Mouse (Mus musculus) cerebellum, adult 11 months (tissue): ENCODE measurements around the gene Olfr1555-ps1.
"Not testable (repeated sequence)": the region's sequence is repeated elsewhere in the genome, so short reads cannot be mapped to it uniquely, and the experiment has no call there.

Experiments used
- DNase-seq: peaks from one replicate; pipeline ENCODE4 v3.0.0; 2022

Olfr1555-ps1 gene

DNA sequence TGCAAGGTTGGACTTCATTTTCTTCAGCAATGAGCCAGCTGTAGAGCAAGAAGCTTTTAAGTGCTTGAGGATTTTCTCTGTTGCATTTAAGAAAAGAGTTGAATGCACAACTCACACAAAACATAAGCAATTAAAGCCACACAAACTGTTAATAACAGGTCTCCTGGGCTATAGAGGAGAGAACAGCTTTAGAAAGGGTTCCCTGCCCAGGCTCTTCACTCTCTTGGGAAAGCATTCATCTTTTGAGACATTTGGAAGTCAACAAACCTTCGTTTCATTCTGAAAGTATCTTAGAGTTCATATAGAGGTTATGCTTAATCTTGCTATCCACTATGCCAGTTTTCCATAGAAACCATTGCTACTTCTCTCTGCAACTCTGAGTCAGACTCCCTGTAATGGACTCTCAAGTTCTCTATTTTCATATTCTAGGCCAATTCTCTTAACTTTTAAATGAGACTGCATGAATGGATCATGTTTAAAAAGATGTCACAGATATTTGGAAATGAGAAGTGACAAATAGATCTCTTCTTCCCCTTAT, at the start of gene Olfr1555-ps1:
TSS of gene Olfr1555-ps1 (minus strand) at position 51 of the 538 bp plus-strand sequence.
- DNase-seq: not testable (repeated sequence)

DNA sequence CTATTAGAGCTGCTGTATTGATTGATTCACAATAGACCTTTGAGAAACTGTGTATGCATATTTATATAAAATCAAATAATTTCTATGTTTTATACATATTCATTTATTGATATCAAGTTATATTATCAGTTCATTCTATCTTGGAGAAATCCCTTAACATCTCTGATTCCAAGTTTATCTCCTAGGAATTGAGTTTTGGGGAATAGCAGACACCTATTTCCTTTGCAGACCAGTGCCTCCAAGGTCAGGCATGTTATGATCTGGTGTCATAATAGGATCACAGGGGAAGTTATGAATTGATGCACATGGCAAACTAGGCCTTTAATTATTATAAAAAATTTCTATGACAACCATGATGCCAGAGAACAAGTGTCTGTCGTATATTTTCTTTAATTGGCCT, 30.4 kb upstream of the Olfr1555-ps1 start, which contains the start of gene Olfr1431:
TSS of gene Olfr1431 (plus strand) at position 301 of the 400 bp plus-strand sequence.
- DNase-seq: no peak

DNA sequence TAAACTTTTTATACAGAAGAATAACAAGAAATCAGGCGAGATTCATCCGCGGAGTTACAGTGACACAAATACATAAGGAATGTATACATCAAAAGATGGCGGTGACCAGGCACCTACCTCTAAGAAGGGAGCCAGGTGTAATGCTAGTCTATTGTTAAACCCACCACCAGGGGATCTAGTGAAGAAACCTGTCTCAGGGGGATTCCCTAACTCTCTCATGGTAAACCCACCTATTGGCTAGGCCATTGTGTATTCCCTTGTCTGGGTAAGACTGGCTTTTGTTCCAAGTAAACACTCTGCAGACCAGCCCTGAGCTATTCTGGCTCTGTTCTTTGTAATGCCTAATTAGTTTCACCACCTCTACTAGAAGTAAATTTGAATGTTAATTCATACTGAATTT, 29.2 kb upstream of the Olfr1555-ps1 start:
- not testable (repeated sequence) for DNase-seq

DNA sequence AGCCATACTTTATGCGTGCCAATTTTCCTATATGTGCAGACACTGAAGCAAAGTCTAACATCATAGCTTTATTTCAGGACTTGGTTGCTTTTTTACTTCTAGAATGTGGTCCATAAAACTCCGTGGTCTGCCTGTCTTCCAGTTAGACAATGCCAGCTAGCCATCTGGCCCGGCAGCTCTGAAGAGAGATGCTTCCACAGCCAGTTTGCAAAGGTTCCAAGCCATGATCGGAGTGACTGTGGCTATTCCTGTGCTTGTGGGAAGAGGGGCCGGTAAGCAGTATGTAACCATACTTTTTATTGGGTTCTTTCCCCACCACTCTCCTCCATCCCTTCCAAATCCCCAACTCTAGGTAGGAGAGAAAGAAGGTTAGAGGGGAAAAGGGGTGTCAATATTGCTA, 5.5 kb upstream of the Olfr1555-ps1 start:
- DNase-seq: not testable (repeated sequence)

DNA sequence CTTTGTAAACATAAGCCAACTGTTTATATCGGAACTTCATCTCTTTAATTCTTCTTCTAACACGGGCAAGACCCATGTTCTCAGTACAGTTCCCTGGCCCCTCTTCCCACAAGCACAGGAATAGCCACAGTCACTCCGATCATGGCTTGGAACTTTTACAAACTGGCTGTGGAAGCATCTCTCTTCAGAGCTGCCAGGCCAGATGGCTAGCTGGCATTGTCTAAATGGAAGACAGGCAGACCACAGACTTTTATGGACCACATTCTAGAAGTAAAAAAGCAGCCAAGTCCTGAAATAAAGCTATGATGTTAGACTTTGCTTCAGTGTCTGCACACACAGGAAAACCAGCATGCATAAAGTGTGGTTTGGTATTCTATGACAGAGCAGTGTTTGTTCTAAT, 24.5 kb downstream of the Olfr1555-ps1 start:
- no peak for DNase-seq

DNA sequence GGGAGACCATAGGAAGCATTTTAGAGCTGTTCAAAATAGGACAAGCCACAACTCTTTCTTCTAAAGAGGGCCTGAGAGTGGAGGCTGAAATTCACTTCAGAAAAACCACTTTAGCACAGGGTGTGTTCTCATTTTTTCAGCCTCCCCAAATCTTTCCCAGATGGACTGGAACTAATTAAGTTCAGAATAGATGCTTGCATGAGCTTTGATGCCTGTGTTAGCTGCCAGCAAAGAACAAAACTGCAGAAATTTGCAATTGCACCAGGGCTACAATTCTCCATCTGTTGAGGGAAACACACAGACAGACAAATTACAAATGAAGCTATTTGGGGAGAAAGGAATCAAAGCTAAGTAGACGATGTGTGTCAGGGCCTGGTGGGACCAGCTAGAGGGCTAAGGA, 26.6 kb downstream of the Olfr1555-ps1 start:
- no peak for DNase-seq

DNA sequence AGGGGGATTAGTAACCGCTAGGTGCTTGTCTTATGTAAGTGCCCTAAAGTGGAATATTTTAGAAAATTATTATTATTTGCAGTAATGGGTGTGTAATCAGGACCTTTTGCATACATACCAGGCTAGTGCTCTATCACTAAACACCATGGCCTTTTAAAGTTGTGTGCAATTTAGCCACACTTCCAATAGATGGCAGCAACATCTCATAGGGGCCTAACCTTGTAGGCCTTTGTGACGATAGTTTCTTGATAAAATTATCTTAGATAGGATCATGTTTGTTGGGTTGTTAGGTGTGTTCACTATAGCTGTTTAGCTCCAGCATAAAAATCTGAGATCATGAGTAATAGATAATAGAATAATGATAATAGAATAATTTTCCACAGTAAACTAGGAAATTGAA, 35.6 kb downstream of the Olfr1555-ps1 start:
- DNase-seq: no peak

DNA sequence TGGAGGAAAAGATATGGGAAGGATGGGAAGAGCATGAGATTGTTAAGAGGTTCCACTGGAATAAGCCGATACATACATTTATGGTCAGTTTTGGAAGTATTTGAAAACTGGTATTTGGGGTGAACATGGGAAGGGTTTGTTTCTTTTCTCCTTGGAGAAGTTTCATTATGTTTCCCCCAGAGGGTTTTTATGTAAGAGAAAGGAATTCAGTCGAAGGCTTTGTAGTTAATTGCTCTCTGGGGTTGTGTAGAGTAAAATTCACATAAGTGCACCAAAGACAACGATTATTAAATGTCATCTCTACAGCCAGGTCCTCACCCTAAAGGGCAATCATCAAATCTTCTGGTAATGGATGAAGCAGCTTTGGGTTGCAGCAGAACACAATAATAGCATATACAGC, 46.8 kb downstream of the Olfr1555-ps1 start, which contains the start of gene Olfr76:
TSS of gene Olfr76 (minus strand) at position 101 of the 400 bp plus-strand sequence.
- DNase-seq: no peak

DNA sequence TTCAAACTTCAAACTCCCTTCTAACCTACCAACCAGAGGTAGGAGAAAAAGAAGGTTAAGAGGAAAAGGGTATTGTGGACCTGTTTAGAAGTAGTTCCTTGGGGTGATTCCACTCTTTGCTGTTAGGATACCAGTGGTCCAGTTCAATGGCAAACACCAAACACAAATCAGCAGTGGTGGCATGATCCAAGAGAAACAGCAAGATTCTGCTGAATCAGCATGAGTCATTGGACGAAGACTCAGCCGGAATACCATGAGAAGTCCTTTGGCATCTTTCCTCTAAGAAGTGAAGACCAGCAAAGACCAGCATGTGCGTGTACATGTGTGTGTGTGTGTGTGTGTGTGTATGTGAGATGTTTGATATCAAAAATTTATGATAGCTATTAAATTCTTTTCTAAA, 53.4 kb downstream of the Olfr1555-ps1 start:
- no peak for DNase-seq

DNA sequence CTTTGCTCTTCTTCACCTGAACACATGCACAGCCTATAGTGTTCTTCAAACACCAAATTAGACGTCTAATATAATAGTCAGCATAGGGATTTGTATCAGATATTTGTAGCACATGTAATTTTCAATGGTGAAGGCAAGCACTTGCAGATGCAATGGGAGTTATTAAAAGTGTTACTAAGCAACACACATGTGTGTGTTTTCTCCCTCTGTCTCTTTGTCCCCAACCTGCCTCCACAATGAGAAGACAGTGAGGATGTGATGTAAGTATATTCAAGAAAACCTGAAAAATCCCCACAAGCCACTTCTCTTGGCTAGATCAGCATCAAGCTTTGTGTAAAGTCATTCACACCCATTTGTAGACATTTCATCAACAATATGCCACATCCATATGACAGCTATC, 54.1 kb downstream of the Olfr1555-ps1 start, which contains the start of gene Olfr1428:
TSS of gene Olfr1428 (minus strand) at position 101 of the 400 bp plus-strand sequence.
- no peak for DNase-seq
